Mouse (Mus musculus) heart, postnatal 0 days (tissue): ENCODE measurements around the gene Glb1. TPM values are rescaled to one million over a fixed set of nuclear protein-coding genes. Genes with fewer than 3 reads are reported as not detected.

Source experiments
- ATAC-seq: fragments of 200-750 bp; cut with Nextera tagmentation; 2 replicates; pipeline ENCODE4 v1.8.0; 2017; ENCODE audit warnings: low read depth, moderate number of reproducible peaks, moderate library complexity; ENCODE audit not compliant: insufficient read depth
- DNase-seq: peaks from one replicate; pipeline ENCODE4 v3.0.0-alpha.2; 2016; ENCODE audit warnings: low spot score
- H3K27ac ChIP-seq: fragments of 300-500 bp; sonication (generic); 2 replicates; pipeline ENCODE4 v1.5.1; 2014; ENCODE audit warnings: low read depth, mild to moderate bottlenecking
- H3K27me3 ChIP-seq: fragments of 300-500 bp; sonication (generic); 2 replicates; pipeline ENCODE4 v1.6.1; 2014; ENCODE audit warnings: low read length, mixed read lengths; ENCODE audit not compliant: control insufficient read depth, insufficient read depth
- H3K36me3 ChIP-seq: fragments of 300-500 bp; sonication (generic); replicated peaks from 2 replicates; pipeline ENCODE4 v1.6.1; 2014; ENCODE audit warnings: low read length, mixed read lengths; ENCODE audit not compliant: control insufficient read depth, insufficient read depth
- H3K4me1 ChIP-seq: fragments of 300-500 bp; sonication (generic); 2 replicates; pipeline ENCODE4 v1.6.1; 2014; ENCODE audit warnings: antibody characterized with exemption; ENCODE audit not compliant: control insufficient read depth, insufficient read depth
- H3K4me2 ChIP-seq: fragments of 300-500 bp; sonication (generic); 2 replicates; pipeline ENCODE4 v1.6.1; 2014; ENCODE audit warnings: low read depth, mild to moderate bottlenecking, low read length, moderate library complexity
- H3K4me3 ChIP-seq: fragments of 300-500 bp; sonication (generic); 2 replicates; pipeline ENCODE4 v1.5.1; 2014; ENCODE audit warnings: low read depth, low read length
- H3K9ac ChIP-seq: fragments of 300-500 bp; sonication (generic); replicated peaks from 2 replicates; pipeline ENCODE4 v1.6.1; 2014; ENCODE audit warnings: low read depth, low read length, mixed read lengths
- H3K9me3 ChIP-seq: fragments of 300-500 bp; sonication (generic); replicated peaks from 2 replicates; pipeline ENCODE4 v1.6.1; 2016; ENCODE audit warnings: low read length; ENCODE audit not compliant: control insufficient read depth
- CTCF ChIP-seq: IDR thresholded peaks from 2 replicates; pipeline ENCODE4 v1.5.1; 2016; ENCODE audit warnings: antibody characterized with exemption, control low read depth, low read depth
- EP300 ChIP-seq: IDR thresholded peaks from 2 replicates; pipeline ENCODE4 v1.6.1; 2016; ENCODE audit warnings: antibody characterized with exemption, low read depth
- WGBS: fragments of 180-500 bp; shearing (Covaris S2); extraction: QIAGEN DNeasy Blood & Tissue Kit; methylation state at CpG from one replicate; pipeline ENCODE4 v1.1.7; 2014; 5-methylcytosine and 5-hydroxymethylcytosine counted together
- polyA plus RNA-seq: library from polyadenylated mRNA; unstranded; fragments of >200 nt; fragmentation: Nextera tagmentation; extraction: Ambion mirVana; gene quantifications from 2 replicates; pipeline ENCODE4 v1.2.1, GENCODE M21; 2015
- total RNA-seq: library from RNA; depleted of rRNA; stranded (reverse); fragments of >200 nt; gene quantifications from 2 replicates; pipeline ENCODE4 v1.2.3, GENCODE M21; 2014; ENCODE audit warnings: low replicate concordance

The Glb1 gene
- total and polyA plus RNA-seq, 2 experiments from 2014 or later: 22.8 to 29.8 TPM

GRCm38 (mm10) chr9:114399680-114400079 is 1.2 kb upstream of the Glb1 start:
- DNase-seq: no peak
- H3K4me1 ChIP-seq: peaks cover 5% of the 10 kb centered on the region; the same call in 1 of the 2 replicates
- TF ChIP-seq CTCF (no peak), EP300 (no peak)
- 88% methylated on average over 12 of the region's 12 CpGs for WGBS
- H3K36me3 ChIP-seq: peaks cover 3% of the 10 kb centered on the region; the same call in 1 of the 2 replicates
- H3K4me2 ChIP-seq: no peak overlapping the region
- no peak for ATAC-seq
- H3K27ac ChIP-seq: no peak overlapping the region
- H3K9ac ChIP-seq: no peak overlapping the region
- H3K9me3 ChIP-seq: no peaks in the 10 kb centered on the region
- H3K27me3 ChIP-seq: no peaks in the 10 kb centered on the region
- no peak overlapping the region for H3K4me3 ChIP-seq

GRCm38 (mm10) chr9:114400588-114400948 is 308 bp upstream of the Glb1 start:
- Histone ChIP-seq H3K4me1 (peaks cover 5% of the 10 kb centered on the region; the same call in 1 of the 2 replicates), H3K4me3 (peak overlapping the region; percentile 80), H3K9ac (peak overlapping the region; percentile 78; the same call in 1 of the 2 replicates), H3K27ac (peak overlapping the region; percentile 91), H3K4me2 (peak overlapping the region; percentile 69), H3K9me3 (no peaks in the 10 kb centered on the region), H3K27me3 (no peaks in the 10 kb centered on the region), H3K36me3 (peaks cover 12% of the 10 kb centered on the region)
- no peak; the same call in 1 of the 2 replicates for ATAC-seq
- TF ChIP-seq CTCF (no peak), EP300 (no peak)
- DNase-seq: no peak
- 19% methylated on average over 5 of the region's 5 CpGs for WGBS

GRCm38 (mm10) chr9:114401685-114402080 is 807 bp downstream of the Glb1 start:
- Histone ChIP-seq H3K4me1 (peaks cover 5% of the 10 kb centered on the region; the same call in 1 of the 2 replicates), H3K27ac (peak overlapping the region; percentile 91), H3K36me3 (peaks cover 18% of the 10 kb centered on the region), H3K4me3 (peak overlapping the region; percentile 80), H3K9ac (peak overlapping the region; percentile 78), H3K9me3 (no peaks in the 10 kb centered on the region), H3K27me3 (no peaks in the 10 kb centered on the region), H3K4me2 (peak overlapping the region; percentile 69)
- no peak for TF ChIP-seq EP300
- TF ChIP-seq CTCF: peak; percentile 46
- 4% methylated on average over 16 of the region's 16 CpGs for WGBS
- DNase-seq (no peak), ATAC-seq (peak; percentile 22)

DNA sequence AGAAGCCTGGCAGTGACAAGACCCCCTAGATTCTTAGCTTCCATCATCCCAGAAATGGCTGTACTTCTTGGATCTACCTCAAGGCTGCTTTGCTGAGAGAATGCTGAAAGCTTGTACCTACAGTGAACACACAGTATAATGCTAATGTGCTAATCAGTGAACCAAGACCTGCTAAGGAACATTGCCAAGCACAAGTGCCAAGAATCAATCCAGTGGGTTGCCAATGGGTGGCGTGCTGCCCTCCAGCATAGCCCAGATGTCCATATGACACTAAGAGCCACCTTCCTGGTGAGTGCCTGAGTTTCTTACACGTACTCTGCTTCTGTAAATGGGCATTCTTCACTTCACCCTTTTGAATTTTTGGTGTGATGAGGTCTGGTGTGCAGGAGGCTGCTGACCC is 6.8 kb downstream of the Glb1 start:
- no peaks in the 10 kb centered on the region; the same call in 1 of the 2 replicates for H3K9me3 ChIP-seq
- H3K27me3 ChIP-seq: no peaks in the 10 kb centered on the region
- no peak for ATAC-seq
- 70% methylated on average over 2 of the region's 2 CpGs for WGBS
- DNase-seq: no peak
- no peak overlapping the region for H3K9ac ChIP-seq
- no peaks in the 10 kb centered on the region for H3K4me1 ChIP-seq
- H3K36me3 ChIP-seq: peaks cover 52% of the 10 kb centered on the region
- H3K4me3 ChIP-seq: no peak overlapping the region
- H3K4me2 ChIP-seq: no peak overlapping the region
- H3K27ac ChIP-seq: no peak overlapping the region
- TF ChIP-seq CTCF (no peak), EP300 (no peak)

DNA sequence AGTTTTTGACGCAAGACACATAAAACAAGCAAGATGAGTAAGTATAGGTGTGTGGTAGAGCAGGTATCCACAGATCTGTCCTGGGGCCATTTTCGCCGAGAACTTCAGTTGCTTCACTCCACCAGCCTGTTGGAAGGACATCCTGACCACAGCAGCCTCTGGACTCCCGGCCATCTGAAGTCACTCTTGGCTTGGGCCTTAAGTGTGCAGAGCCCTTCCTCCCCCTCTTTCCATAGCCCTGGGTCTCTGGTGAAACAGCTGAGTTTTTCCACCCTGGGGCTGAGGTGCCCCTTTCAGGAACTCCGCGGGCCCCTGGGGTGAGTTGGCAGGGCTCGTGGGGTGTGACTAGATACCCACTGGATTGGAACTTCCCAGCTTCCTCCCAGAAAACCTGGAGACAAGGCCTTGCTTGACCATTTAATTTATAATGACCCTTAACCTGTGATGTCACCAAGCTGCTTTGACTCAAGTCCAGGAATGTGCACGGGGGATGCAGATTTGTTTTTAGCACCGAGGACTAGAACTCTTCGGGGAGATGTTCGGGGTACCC is 9.5 kb downstream of the Glb1 start:
- DNase-seq (no peak), ATAC-seq (no peak)
- Histone ChIP-seq H3K4me1 (no peaks in the 10 kb centered on the region), H3K36me3 (peaks cover 42% of the 10 kb centered on the region), H3K9ac (no peak overlapping the region), H3K4me2 (no peak overlapping the region), H3K4me3 (no peak overlapping the region), H3K27me3 (no peaks in the 10 kb centered on the region), H3K9me3 (no peaks in the 10 kb centered on the region; the same call in 1 of the 2 replicates), H3K27ac (no peak overlapping the region)
- 90% methylated on average over 11 of the region's 11 CpGs for WGBS
- TF ChIP-seq CTCF (no peak), EP300 (no peak)

DNA sequence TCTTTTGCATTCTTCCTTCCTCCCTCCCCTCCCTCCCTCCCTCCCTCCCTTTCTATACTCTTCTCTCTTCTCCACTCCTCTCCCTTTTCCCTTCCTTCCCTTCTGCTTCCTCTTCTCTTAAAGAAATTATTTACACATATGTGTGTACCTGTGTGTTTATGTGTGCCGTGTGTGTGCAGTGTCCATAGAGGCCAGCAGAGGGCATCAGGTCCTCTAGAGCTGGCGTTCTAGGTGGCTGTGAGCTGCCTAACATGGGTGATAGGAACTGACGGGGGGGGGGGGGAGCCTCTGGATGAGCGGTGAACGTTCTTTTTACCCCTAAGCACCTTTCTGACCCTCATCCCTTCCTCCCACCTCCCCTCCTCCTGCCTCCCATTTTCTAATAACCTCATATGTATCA is 10.4 kb downstream of the Glb1 start:
- Histone ChIP-seq H3K4me2 (no peak overlapping the region), H3K4me1 (no peaks in the 10 kb centered on the region), H3K9me3 (no peaks in the 10 kb centered on the region; the same call in 1 of the 2 replicates), H3K27ac (no peak overlapping the region), H3K9ac (no peak overlapping the region), H3K27me3 (no peaks in the 10 kb centered on the region), H3K36me3 (peaks cover 34% of the 10 kb centered on the region), H3K4me3 (no peak overlapping the region)
- DNase-seq: no peak
- ATAC-seq: no peak
- TF ChIP-seq EP300 (no peak), CTCF (no peak)
- 98% methylated on average over 5 of the region's 5 CpGs for WGBS
